Mouse (Mus musculus) limb, embryonic 10.5 days (tissue): ENCODE results near the gene Fbxo7. TPM values are rescaled to one million over a fixed set of nuclear protein-coding genes. Genes with fewer than 3 reads are reported as not detected.

ENCODE experiments used
- polyA plus RNA-seq: library from polyadenylated mRNA; unstranded; fragments of >200 nt; fragmentation: Nextera tagmentation; extraction: Ambion mirVana; gene quantifications from 2 replicates; pipeline ENCODE4 v1.2.1, GENCODE M21; 2016

Fbxo7 gene
- polyA plus RNA-seq, 1 experiment from 2014 or later, result 20.1 TPM

Other genes with a start within 250 kb of the Fbxo7 start
- 113 and 121 TPM in 2 replicates for gene Pwp1, start 192.5 kb upstream of the Fbxo7 start, polyA plus RNA-seq
- 30.6 and 30.8 TPM in 2 replicates for gene Prdm4, start 104.8 kb upstream of the Fbxo7 start, polyA plus RNA-seq
- 0.11 and 0.19 TPM in 2 replicates for gene Ascl4, start 94.3 kb upstream of the Fbxo7 start, polyA plus RNA-seq
- gene Rtcb, start 64.1 kb upstream of the Fbxo7 start, polyA plus RNA-seq, result 233 and 235 TPM in 2 replicates
- gene Bpifc, start 10.1 kb upstream of the Fbxo7 start, polyA plus RNA-seq, result not detected in 2 replicates